In the genomic region with DNA sequence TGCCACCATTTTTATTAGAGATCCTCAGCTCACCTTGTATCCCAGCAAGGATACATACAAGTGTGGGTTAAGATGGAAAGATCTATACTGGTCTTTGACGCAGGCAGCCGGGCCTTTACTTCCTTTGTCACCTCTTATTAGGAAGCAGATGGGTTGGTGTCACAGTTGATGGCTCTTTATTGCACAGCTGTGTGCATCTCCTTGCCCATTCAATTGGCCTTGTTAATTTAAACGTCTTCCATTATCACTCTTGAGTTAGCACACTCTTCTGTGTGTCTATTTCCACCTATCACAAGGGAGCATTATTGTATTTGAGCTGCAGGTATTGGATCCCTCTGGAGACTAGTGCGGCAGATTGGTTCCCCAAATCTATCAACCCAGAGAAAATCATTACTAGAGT, we compare ENCODE assay signal across 22 mouse cellular contexts.
"Had no signal": no experiment of that assay in that cellular context is flagged by ENCODE, and none has a peak within 500 bp of the region (broad histone marks: within the 10 kb centered on the region; RNA-seq: fewer than 3 reads in every experiment).

No protein-coding gene starts in this region.

- H3K27me3 ChIP-seq: kidney, embryonic 15.5 days; limb, embryonic 13.5 days; liver, embryonic 12.5 days; liver, embryonic 15.5 days; lung, embryonic 15.5 days; megakaryocyte, embryonic 14.5 days; midbrain, embryonic 15.5 days; stomach, embryonic 15.5 days had no signal

- H3K4me1 ChIP-seq: kidney, embryonic 15.5 days; limb, embryonic 10.5 days; limb, embryonic 13.5 days; liver, embryonic 12.5 days; liver, embryonic 15.5 days; lung, embryonic 15.5 days; megakaryocyte, embryonic 14.5 days; midbrain, embryonic 10.5 days; stomach, embryonic 15.5 days had no signal

- ATAC-seq: liver, embryonic 12.5 days; midbrain, embryonic 15.5 days had no signal

- H3K27ac ChIP-seq: kidney, embryonic 15.5 days; limb, embryonic 10.5 days; limb, embryonic 13.5 days; liver, embryonic 12.5 days; liver, embryonic 15.5 days; lung, embryonic 15.5 days; midbrain, embryonic 10.5 days; midbrain, embryonic 15.5 days; stomach, embryonic 15.5 days had no signal

- H3K36me3 ChIP-seq: kidney, embryonic 15.5 days; limb, embryonic 10.5 days; limb, embryonic 13.5 days; liver, embryonic 12.5 days; liver, embryonic 15.5 days; lung, embryonic 15.5 days; midbrain, embryonic 10.5 days; midbrain, embryonic 15.5 days; stomach, embryonic 15.5 days had no signal

- H3K4me2 ChIP-seq: kidney, embryonic 15.5 days; limb, embryonic 13.5 days; liver, embryonic 12.5 days; liver, embryonic 15.5 days; lung, embryonic 15.5 days; midbrain, embryonic 15.5 days; stomach, embryonic 15.5 days had no signal

- H3K9me3 ChIP-seq: kidney, embryonic 15.5 days; limb, embryonic 10.5 days; limb, embryonic 13.5 days; liver, embryonic 12.5 days; liver, embryonic 15.5 days; lung, embryonic 15.5 days; midbrain, embryonic 10.5 days; midbrain, embryonic 15.5 days; stomach, embryonic 15.5 days had no signal

- H3K4me3 ChIP-seq: kidney, embryonic 15.5 days; limb, embryonic 10.5 days; limb, embryonic 13.5 days; liver, embryonic 12.5 days; liver, embryonic 15.5 days; lung, embryonic 15.5 days; megakaryocyte, embryonic 14.5 days; midbrain, embryonic 10.5 days; midbrain, embryonic 15.5 days; stomach, embryonic 15.5 days had no signal

- H3K9ac ChIP-seq: kidney, embryonic 15.5 days; limb, embryonic 13.5 days; liver, embryonic 12.5 days; liver, embryonic 15.5 days; lung, embryonic 15.5 days; midbrain, embryonic 15.5 days; stomach, embryonic 15.5 days had no signal

- DNase-seq: kidney, adult 11 months; kidney, adult 8-10 months; kidney, postnatal 10 days; kidney, postnatal 36 days; layer of hippocampus, postnatal 36 days; liver; lung, adult 18-20 months; lung, postnatal 10 days; lung, postnatal 36 days; right cerebral cortex, postnatal 25 days; spleen, adult 18-20 months; thymus, postnatal 25 days had no signal
